Mouse (Mus musculus) embryonic facial prominence, embryonic 11.5 days (tissue): ENCODE data around the gene Ifnz. TPM values are rescaled to one million over a fixed set of nuclear protein-coding genes. Genes with fewer than 3 reads are reported as not detected.
"Not testable (repeated sequence)": the region's sequence is repeated elsewhere in the genome, so short reads cannot be mapped to it uniquely, and the experiment has no call there.

Experiments
- ATAC-seq: fragments of 200-750 bp; cut with Nextera tagmentation; replicated peaks from 2 replicates; pipeline ENCODE4 v1.8.0; 2017; ENCODE audit warnings: low read depth; ENCODE audit not compliant: insufficient number of reproducible peaks, low FRiP score, low TSS enrichment
- DNase-seq: peaks from one replicate; pipeline ENCODE4 v3.0.0-alpha.2; 2015; ENCODE audit warnings: low spot score
- H3K27ac ChIP-seq: fragments of 300-500 bp; sonication (generic); replicated peaks from 2 replicates; pipeline ENCODE4 v1.5.1; 2014; ENCODE audit warnings: mild to moderate bottlenecking, low read depth, low read length, control low read depth
- H3K27me3 ChIP-seq: fragments of 300-500 bp; sonication (generic); 2 replicates; pipeline ENCODE4 v1.6.1; 2014; ENCODE audit warnings: mild to moderate bottlenecking, low read length, moderate library complexity, mixed read lengths; ENCODE audit not compliant: control insufficient read depth, insufficient read depth
- H3K36me3 ChIP-seq: fragments of 300-500 bp; sonication (generic); replicated peaks from 2 replicates; pipeline ENCODE4 v1.6.1; 2014; ENCODE audit warnings: low read depth, mild to moderate bottlenecking, low read length, moderate library complexity, mixed read lengths; ENCODE audit not compliant: control insufficient read depth, insufficient read depth
- H3K4me1 ChIP-seq: fragments of 300-500 bp; sonication (generic); 2 replicates; pipeline ENCODE4 v1.6.1; 2014; ENCODE audit warnings: low read length, mixed read lengths; ENCODE audit not compliant: control insufficient read depth, insufficient read depth
- H3K4me2 ChIP-seq: fragments of 300-500 bp; sonication (generic); 2 replicates; pipeline ENCODE4 v1.6.1; 2014; ENCODE audit warnings: low read depth, mild to moderate bottlenecking, control low read depth, low read length, moderate library complexity
- H3K4me3 ChIP-seq: fragments of 300-500 bp; sonication (generic); 2 replicates; pipeline ENCODE4 v1.5.1; 2014; ENCODE audit warnings: low read depth, low read length, control low read depth
- H3K9ac ChIP-seq: fragments of 300-500 bp; sonication (generic); replicated peaks from 2 replicates; pipeline ENCODE4 v1.6.1; 2014; ENCODE audit warnings: mild to moderate bottlenecking, control low read depth, low read length
- H3K9me3 ChIP-seq: fragments of 300-500 bp; sonication (generic); replicated peaks from 2 replicates; pipeline ENCODE4 v1.6.1; 2016; ENCODE audit warnings: mild to moderate bottlenecking, low read length, inconsistent platforms, mixed read lengths; ENCODE audit not compliant: control insufficient read depth
- WGBS: fragments of 180-500 bp; shearing (Covaris S2); extraction: QIAGEN DNeasy Blood & Tissue Kit; methylation state at CpG from one replicate; pipeline ENCODE4 v1.1.7; 2014; 5-methylcytosine and 5-hydroxymethylcytosine counted together
- polyA plus RNA-seq: library from polyadenylated mRNA; unstranded; fragments of >200 nt; fragmentation: Nextera tagmentation; extraction: Ambion mirVana; gene quantifications from 2 replicates; pipeline ENCODE4 v1.2.1, GENCODE M21; 2014

The Ifnz gene
- polyA plus RNA-seq, 1 experiment from 2014 or later: 0.28 TPM

GRCm38 (mm10) chr4:88791250-88791649, 9.3 kb downstream of the Ifnz start, which contains the start of gene Gm13278:
TSS of gene Gm13278 (plus strand) at chr4:88791550.
- WGBS: no CpG with 5 or more reads among the region's 28 CpGs
- H3K27ac ChIP-seq, DNase-seq: not testable (repeated sequence)

GRCm38 (mm10) chr4:88793936-88794675, 12.2 kb downstream of the Ifnz start, which contains the start of gene Gm13275:
TSS of gene Gm13275 (plus strand) at chr4:88794487.
- 1% methylated on average over 9 of the region's 52 CpGs for WGBS
- not testable (repeated sequence) for H3K9ac ChIP-seq

More at GRCm38 (mm10) chr4:88791250-88791649, 9.3 kb downstream of the Ifnz start, which contains the start of gene Gm13278:
- not testable (repeated sequence) for H3K9ac ChIP-seq, H3K9me3 ChIP-seq, H3K36me3 ChIP-seq, H3K27me3 ChIP-seq, H3K4me2 ChIP-seq, H3K4me3 ChIP-seq, H3K4me1 ChIP-seq, ATAC-seq

GRCm38 (mm10) chr4:88797097-88797496, 15.2 kb downstream of the Ifnz start, which contains the start of gene Gm13279:
TSS of gene Gm13279 (plus strand) at chr4:88797397.
- H3K4me3 ChIP-seq, H3K36me3 ChIP-seq, H3K4me2 ChIP-seq, H3K27ac ChIP-seq, H3K9ac ChIP-seq, H3K4me1 ChIP-seq, DNase-seq, H3K9me3 ChIP-seq, ATAC-seq, H3K27me3 ChIP-seq: not testable (repeated sequence)
- no CpG with 5 or more reads among the region's 28 CpGs for WGBS

More at GRCm38 (mm10) chr4:88793936-88794675, 12.2 kb downstream of the Ifnz start, which contains the start of gene Gm13275:
- not testable (repeated sequence) for ATAC-seq, H3K27ac ChIP-seq, H3K27me3 ChIP-seq, DNase-seq, H3K4me1 ChIP-seq, H3K9me3 ChIP-seq, H3K36me3 ChIP-seq, H3K4me3 ChIP-seq, H3K4me2 ChIP-seq

GRCm38 (mm10) chr4:88799365-88799764, 17.4 kb downstream of the Ifnz start, which contains the start of gene Gm13285:
TSS of gene Gm13285 (plus strand) at chr4:88799665.
- not testable (repeated sequence) for H3K4me3 ChIP-seq, H3K36me3 ChIP-seq, DNase-seq, H3K27me3 ChIP-seq, H3K4me2 ChIP-seq, H3K9ac ChIP-seq, H3K27ac ChIP-seq, H3K4me1 ChIP-seq, H3K9me3 ChIP-seq, ATAC-seq
- WGBS: 10% methylated on average over 3 of the region's 7 CpGs

- H3K4me2 ChIP-seq, H3K27me3 ChIP-seq, H3K27ac ChIP-seq, ATAC-seq, H3K9ac ChIP-seq, H3K4me3 ChIP-seq, H3K9me3 ChIP-seq, H3K4me1 ChIP-seq, DNase-seq, H3K36me3 ChIP-seq: not testable (repeated sequence)
- no CpG with 5 or more reads among the region's 29 CpGs for WGBS
These were observed 21.0 kb downstream of the Ifnz start, which contains the start of gene Gm13287 for GRCm38 (mm10) chr4:88802954-88803353. TSS of gene Gm13287 (plus strand) at chr4:88803254.

- WGBS: no CpG with 5 or more reads among the region's 8 CpGs
These were observed 23.3 kb downstream of the Ifnz start, which contains the start of gene Gm13288 for GRCm38 (mm10) chr4:88805231-88805630. TSS of gene Gm13288 (plus strand) at chr4:88805531.

GRCm38 (mm10) chr4:88805761-88806160, 23.8 kb downstream of the Ifnz start:
- ATAC-seq, H3K4me1 ChIP-seq, DNase-seq, H3K9me3 ChIP-seq, H3K27me3 ChIP-seq, H3K9ac ChIP-seq, H3K4me3 ChIP-seq, H3K36me3 ChIP-seq, H3K4me2 ChIP-seq, H3K27ac ChIP-seq: not testable (repeated sequence)
- no CpG with 5 or more reads among the region's 34 CpGs for WGBS

More at GRCm38 (mm10) chr4:88805231-88805630, 23.3 kb downstream of the Ifnz start, which contains the start of gene Gm13288:
- not testable (repeated sequence) for H3K36me3 ChIP-seq, ATAC-seq, H3K9me3 ChIP-seq, H3K9ac ChIP-seq, DNase-seq, H3K4me3 ChIP-seq, H3K4me2 ChIP-seq, H3K4me1 ChIP-seq, H3K27ac ChIP-seq, H3K27me3 ChIP-seq

GRCm38 (mm10) chr4:88815928-88816327, 34.0 kb downstream of the Ifnz start, which contains the start of gene Ifna7:
TSS of gene Ifna7 (plus strand) at chr4:88816228.
- Histone ChIP-seq H3K27ac (no peak within 1 kb of the TSS), H3K27me3 (no peaks in the 10 kb centered on the region), H3K4me3 (no peak within 1 kb of the TSS), H3K4me1 (no peaks in the 10 kb centered on the region), H3K36me3 (no peaks in the 10 kb centered on the region), H3K9ac (no peak within 1 kb of the TSS), H3K9me3 (no peaks in the 10 kb centered on the region), H3K4me2 (no peak within 1 kb of the TSS)
- DNase-seq (no peak), ATAC-seq (no peak)
- 68% methylated on average over 3 of the region's 3 CpGs for whole genome bisulfite sequencing
